Mouse (Mus musculus) kidney, embryonic 14.5 days (tissue): ENCODE data around the gene Scnn1a. TPM values are rescaled to one million over a fixed set of nuclear protein-coding genes. Genes with fewer than 3 reads are reported as not detected.
"Not testable (repeated sequence)": the region's sequence is repeated elsewhere in the genome, so short reads cannot be mapped to it uniquely, and the experiment has no call there.

ENCODE experiments used
- ATAC-seq: fragments of 200-750 bp; cut with Nextera tagmentation; 2 replicates; pipeline ENCODE4 v1.8.0; 2017; ENCODE audit warnings: moderate number of reproducible peaks, mild to moderate bottlenecking, moderate TSS enrichment, moderate library complexity; ENCODE audit not compliant: low FRiP score, low TSS enrichment
- H3K27ac ChIP-seq: fragments of 300-500 bp; sonication (generic); 2 replicates; pipeline ENCODE4 v1.5.1; 2014; ENCODE audit warnings: low read depth, mild to moderate bottlenecking, low read length, moderate library complexity, mixed read lengths
- H3K27me3 ChIP-seq: fragments of 300-500 bp; sonication (generic); 2 replicates; pipeline ENCODE4 v1.6.1; 2014; ENCODE audit warnings: mild to moderate bottlenecking, low read length; ENCODE audit not compliant: control insufficient read depth, insufficient read depth
- H3K36me3 ChIP-seq: fragments of 300-500 bp; sonication (generic); 2 replicates; pipeline ENCODE4 v1.6.1; 2014; ENCODE audit warnings: low read length, mixed read lengths; ENCODE audit not compliant: control insufficient read depth, insufficient read depth
- H3K4me1 ChIP-seq: fragments of 300-500 bp; sonication (generic); 2 replicates; pipeline ENCODE4 v1.6.1; 2014; ENCODE audit warnings: low read length, mixed read lengths; ENCODE audit not compliant: control insufficient read depth, insufficient read depth
- H3K4me2 ChIP-seq: fragments of 300-500 bp; sonication (generic); replicated peaks from 2 replicates; pipeline ENCODE4 v1.6.1; 2014; ENCODE audit warnings: low read depth, mild to moderate bottlenecking, low read length
- H3K4me3 ChIP-seq: fragments of 300-500 bp; sonication (generic); 2 replicates; pipeline ENCODE4 v1.5.1; 2014; ENCODE audit warnings: mild to moderate bottlenecking, low read length
- H3K9ac ChIP-seq: fragments of 300-500 bp; sonication (generic); 2 replicates; pipeline ENCODE4 v1.6.1; 2014; ENCODE audit warnings: low read depth, mild to moderate bottlenecking, low read length, moderate library complexity
- H3K9me3 ChIP-seq: fragments of 300-500 bp; sonication (generic); 2 replicates; pipeline ENCODE4 v1.6.1; 2016; ENCODE audit warnings: low read length; ENCODE audit not compliant: control insufficient read depth
- WGBS: fragments of 180-500 bp; shearing (Covaris S2); extraction: QIAGEN DNeasy Blood & Tissue Kit; methylation state at CpG from one replicate; pipeline ENCODE4 v1.1.7; 2014; 5-methylcytosine and 5-hydroxymethylcytosine counted together
- polyA plus RNA-seq: library from polyadenylated mRNA; unstranded; fragments of >200 nt; fragmentation: Nextera tagmentation; extraction: Ambion mirVana; gene quantifications from 2 replicates; pipeline ENCODE4 v1.2.1, GENCODE M21; 2014

Gene Scnn1a
- polyA plus RNA-seq, 1 experiment from 2014 or later = 3.3 TPM

DNA sequence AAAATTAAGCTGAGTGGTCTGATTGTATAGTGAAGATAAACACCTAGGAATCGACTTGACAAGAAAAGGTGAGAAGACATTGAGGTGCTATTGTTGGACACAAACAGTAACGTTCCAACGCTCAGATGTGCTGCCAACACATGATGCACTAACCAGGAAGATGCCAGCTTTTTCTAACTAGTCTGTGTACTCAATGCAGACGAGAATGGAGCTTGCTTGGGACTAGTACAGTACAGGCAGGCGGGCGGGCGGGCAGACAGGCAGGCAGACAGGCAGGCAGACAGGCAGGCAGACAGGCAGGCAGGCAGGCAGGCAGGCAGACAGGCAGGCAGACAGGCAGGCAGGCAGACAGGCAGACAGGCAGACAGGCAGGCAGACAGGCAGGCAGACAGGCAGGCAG is 16.1 kb upstream of the Scnn1a start:
- H3K4me3 ChIP-seq, ATAC-seq, H3K27ac ChIP-seq, H3K4me1 ChIP-seq, H3K9ac ChIP-seq, H3K9me3 ChIP-seq, H3K27me3 ChIP-seq, H3K4me2 ChIP-seq: not testable (repeated sequence)
- peaks cover 11% of the 10 kb centered on the region; the same call in 1 of the 2 replicates for H3K36me3 ChIP-seq
- 92% methylated on average over 7 of the region's 7 CpGs for WGBS

DNA sequence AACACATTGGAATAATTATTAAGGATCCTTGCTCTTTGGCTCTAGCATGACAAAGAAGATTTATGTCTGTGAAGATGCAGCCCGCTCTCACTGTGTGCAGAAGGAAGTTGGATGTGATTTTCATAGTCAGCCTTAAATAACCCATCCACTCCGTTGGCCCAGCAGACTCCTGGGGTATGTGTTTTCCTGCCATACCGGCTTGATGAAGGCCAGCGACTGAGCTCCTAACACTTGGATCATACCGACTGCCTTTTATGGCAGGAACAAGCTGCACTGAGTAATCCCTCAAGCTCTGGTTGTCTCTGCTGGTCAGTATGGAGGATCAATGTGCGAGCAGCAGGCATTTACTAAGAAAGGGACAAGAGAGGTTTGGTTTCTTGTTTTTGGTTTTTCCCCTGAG is 15.0 kb upstream of the Scnn1a start:
- WGBS = 81% methylated on average over 6 of the region's 6 CpGs
- peaks cover 13% of the 10 kb centered on the region; the same call in 1 of the 2 replicates for H3K36me3 ChIP-seq
- no peak overlapping the region for H3K9ac ChIP-seq
- H3K27ac ChIP-seq = no peak overlapping the region
- no peaks in the 10 kb centered on the region for H3K9me3 ChIP-seq
- no peak for ATAC-seq
- no peaks in the 10 kb centered on the region for H3K27me3 ChIP-seq
- no peak overlapping the region for H3K4me2 ChIP-seq
- 0 out of 2 replicates have a peak, but pooled peaks cover 3% of the 10 kb centered on the region for H3K4me1 ChIP-seq
- no peak overlapping the region for H3K4me3 ChIP-seq

DNA sequence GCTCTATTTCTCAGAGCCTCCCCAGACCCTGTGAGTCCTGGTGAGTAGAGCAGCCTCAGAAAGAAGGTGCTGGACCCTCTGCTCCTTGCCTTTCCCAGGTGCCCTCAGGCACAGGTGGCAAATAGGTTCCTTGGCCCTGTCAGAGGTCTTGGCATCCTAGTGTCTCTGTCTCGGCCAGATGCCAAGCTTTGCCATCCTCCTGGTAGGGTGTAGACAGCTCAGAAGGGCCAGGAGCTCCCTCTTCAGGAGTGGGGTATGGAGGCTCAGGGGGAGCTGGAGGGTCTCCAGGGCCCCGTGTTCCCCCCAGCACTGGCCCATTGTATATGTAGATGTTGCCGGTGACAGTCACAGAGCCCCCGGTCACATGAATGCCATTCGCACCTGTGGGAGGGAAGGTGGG is 13.4 kb upstream of the Scnn1a start:
- Histone ChIP-seq H3K4me1 (peaks cover 3% of the 10 kb centered on the region; the same call in 1 of the 2 replicates), H3K9ac (no peak overlapping the region), H3K27me3 (no peaks in the 10 kb centered on the region), H3K4me2 (no peak overlapping the region), H3K9me3 (no peaks in the 10 kb centered on the region), H3K27ac (no peak overlapping the region), H3K36me3 (peaks cover 20% of the 10 kb centered on the region; the same call in 1 of the 2 replicates), H3K4me3 (no peak overlapping the region)
- no peak for ATAC-seq
- WGBS = 97% methylated on average over 5 of the region's 5 CpGs

- peaks cover 20% of the 10 kb centered on the region; the same call in 1 of the 2 replicates for H3K36me3 ChIP-seq
- no peak for ATAC-seq
- H3K4me2 ChIP-seq = no peak overlapping the region
- no peak overlapping the region for H3K9ac ChIP-seq
- H3K4me1 ChIP-seq = peaks cover 14% of the 10 kb centered on the region; the same call in 1 of the 2 replicates
- 22% methylated on average over 13 of the region's 13 CpGs for WGBS
- no peak overlapping the region for H3K27ac ChIP-seq
- H3K4me3 ChIP-seq = no peak overlapping the region
- H3K27me3 ChIP-seq = no peaks in the 10 kb centered on the region
- H3K9me3 ChIP-seq = no peaks in the 10 kb centered on the region
Observed at GRCm38 (mm10) chr6:125308921-125309320, 11.5 kb upstream of the Scnn1a start.

GRCm38 (mm10) chr6:125309406-125309805 is 11.1 kb upstream of the Scnn1a start:
- no peak for ATAC-seq
- peaks cover 20% of the 10 kb centered on the region; the same call in 1 of the 2 replicates for H3K36me3 ChIP-seq
- peaks cover 18% of the 10 kb centered on the region; the same call in 1 of the 2 replicates for H3K4me1 ChIP-seq
- no peak overlapping the region for H3K9ac ChIP-seq
- H3K27ac ChIP-seq = no peak overlapping the region
- no peaks in the 10 kb centered on the region for H3K9me3 ChIP-seq
- WGBS = 52% methylated on average over 5 of the region's 5 CpGs
- no peak overlapping the region for H3K4me2 ChIP-seq
- no peaks in the 10 kb centered on the region for H3K27me3 ChIP-seq
- H3K4me3 ChIP-seq = no peak overlapping the region

GRCm38 (mm10) chr6:125312171-125312570 is 8.3 kb upstream of the Scnn1a start:
- H3K4me2 ChIP-seq = peak overlapping the region; percentile 71
- H3K27ac ChIP-seq = no peak overlapping the region
- peaks cover 11% of the 10 kb centered on the region; the same call in 1 of the 2 replicates for H3K36me3 ChIP-seq
- peak overlapping the region; percentile 57 for H3K4me3 ChIP-seq
- H3K4me1 ChIP-seq = peaks cover 19% of the 10 kb centered on the region; the same call in 1 of the 2 replicates
- ATAC-seq = no peak
- H3K9me3 ChIP-seq = no peaks in the 10 kb centered on the region
- H3K27me3 ChIP-seq = no peaks in the 10 kb centered on the region
- H3K9ac ChIP-seq = no peak overlapping the region
- 84% methylated on average over 9 of the region's 9 CpGs for WGBS

- H3K9me3 ChIP-seq = no peaks in the 10 kb centered on the region
- 61% methylated on average over 22 of the region's 22 CpGs for WGBS
Observed at GRCm38 (mm10) chr6:125312581-125313355, 7.7 kb upstream of the Scnn1a start.

GRCm38 (mm10) chr6:125313546-125314230 is 6.8 kb upstream of the Scnn1a start, which contains the start of gene Ltbr:
Gene Ltbr (minus strand): TSS chr6:125313885.
- Histone ChIP-seq H3K27me3 (no peaks in the 10 kb centered on the region), H3K9ac (peak within 1 kb of the TSS; percentile 88), H3K4me2 (peak within 1 kb of the TSS; percentile 71), H3K4me1 (peaks cover 19% of the 10 kb centered on the region; the same call in 1 of the 2 replicates), H3K27ac (peak within 1 kb of the TSS; percentile 75), H3K9me3 (no peaks in the 10 kb centered on the region), H3K4me3 (peak within 1 kb of the TSS; percentile 57), H3K36me3 (peaks cover 9% of the 10 kb centered on the region; the same call in 1 of the 2 replicates)
- WGBS = 1% methylated on average over 42 of the region's 46 CpGs
- ATAC-seq = peak; percentile 90

More at GRCm38 (mm10) chr6:125312581-125313355, 7.7 kb upstream of the Scnn1a start:
- peak overlapping the region; percentile 71 for H3K4me2 ChIP-seq
- H3K27me3 ChIP-seq = no peaks in the 10 kb centered on the region
- peak overlapping the region; percentile 75; the same call in 1 of the 2 replicates for H3K27ac ChIP-seq
- H3K36me3 ChIP-seq = peaks cover 9% of the 10 kb centered on the region; the same call in 1 of the 2 replicates
- H3K9ac ChIP-seq = peak overlapping the region; percentile 88
- H3K4me1 ChIP-seq = peaks cover 19% of the 10 kb centered on the region; the same call in 1 of the 2 replicates
- peak overlapping the region; percentile 57 for H3K4me3 ChIP-seq
- ATAC-seq = peak; percentile 3; the same call in 1 of the 2 replicates
